Mouse (Mus musculus) c-Kit-positive CD71-negative TER-119-negative erythroid progenitor cells, embryonic 14.5 days (primary cell): ENCODE results near the gene 4931406P16Rik.

ENCODE experiments used
- DNase-seq: peaks from one replicate; pipeline ENCODE4 v3.0.0-alpha.2; 2013; ENCODE audit warnings: low read depth

4931406P16Rik gene

GRCm38 (mm10) chr7:34246870-34247499, 66.4 kb downstream of the 4931406P16Rik start:
- DNase-seq: no peak

DNA sequence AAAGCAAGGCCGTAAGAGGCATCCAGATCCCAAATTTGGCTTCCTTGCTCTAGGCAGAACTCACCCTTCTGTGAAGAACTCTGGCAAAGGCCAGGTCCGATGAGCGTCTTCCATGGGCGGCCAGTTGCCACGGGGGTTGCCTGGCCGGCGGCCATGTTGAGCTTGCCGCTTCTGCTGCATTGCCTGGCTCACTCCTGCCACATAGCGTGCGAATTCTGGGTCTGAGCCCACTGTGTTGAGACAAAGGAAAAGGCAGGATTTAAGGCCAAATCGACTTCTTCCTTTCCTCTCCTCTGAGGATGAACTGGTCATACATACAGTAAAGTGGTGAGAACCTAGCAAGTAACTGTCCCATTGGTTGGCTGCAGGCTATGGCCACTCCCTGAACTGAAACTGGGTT, 71.2 kb downstream of the 4931406P16Rik start:
- no peak for DNase-seq

DNA sequence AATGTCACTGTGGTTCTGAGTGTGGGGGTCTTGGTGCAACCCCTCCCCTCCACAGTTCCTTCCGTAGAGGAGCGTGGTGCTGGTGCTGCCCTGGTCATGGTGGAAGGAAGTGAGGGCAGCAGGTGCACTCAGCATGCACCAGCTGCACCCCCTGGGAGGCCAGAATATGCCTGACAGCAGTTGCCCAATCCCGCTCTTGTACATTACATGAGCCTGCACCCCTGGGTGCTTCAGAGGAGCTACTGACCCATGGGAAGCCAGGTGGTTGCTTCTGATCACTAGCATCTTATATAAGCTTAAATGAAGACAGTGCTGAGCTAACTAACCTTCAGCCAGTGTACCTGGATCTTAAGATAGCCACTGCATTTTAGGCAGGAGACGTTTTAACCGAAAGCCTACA, 75.3 kb downstream of the 4931406P16Rik start:
- no peak for DNase-seq

DNA sequence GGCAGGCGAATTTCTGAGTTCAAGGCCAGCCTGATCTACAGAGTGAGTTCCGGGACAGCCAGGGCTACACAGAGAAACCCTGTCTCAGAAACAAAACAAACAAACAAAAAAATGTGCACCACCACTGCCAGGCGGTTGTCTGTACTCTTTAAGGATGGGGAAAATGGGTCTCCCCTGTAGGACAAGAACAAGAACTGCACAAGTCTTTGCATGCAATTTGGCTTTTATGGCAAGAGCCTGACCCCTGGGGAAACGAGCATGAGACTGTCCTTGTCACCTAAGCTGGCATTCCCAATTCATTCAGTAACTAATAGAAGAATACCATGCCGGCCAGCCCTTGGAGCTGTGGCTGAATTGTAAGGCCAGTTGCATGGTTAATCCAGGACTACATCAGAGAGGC, 77.7 kb downstream of the 4931406P16Rik start:
- DNase-seq: no peak

DNA sequence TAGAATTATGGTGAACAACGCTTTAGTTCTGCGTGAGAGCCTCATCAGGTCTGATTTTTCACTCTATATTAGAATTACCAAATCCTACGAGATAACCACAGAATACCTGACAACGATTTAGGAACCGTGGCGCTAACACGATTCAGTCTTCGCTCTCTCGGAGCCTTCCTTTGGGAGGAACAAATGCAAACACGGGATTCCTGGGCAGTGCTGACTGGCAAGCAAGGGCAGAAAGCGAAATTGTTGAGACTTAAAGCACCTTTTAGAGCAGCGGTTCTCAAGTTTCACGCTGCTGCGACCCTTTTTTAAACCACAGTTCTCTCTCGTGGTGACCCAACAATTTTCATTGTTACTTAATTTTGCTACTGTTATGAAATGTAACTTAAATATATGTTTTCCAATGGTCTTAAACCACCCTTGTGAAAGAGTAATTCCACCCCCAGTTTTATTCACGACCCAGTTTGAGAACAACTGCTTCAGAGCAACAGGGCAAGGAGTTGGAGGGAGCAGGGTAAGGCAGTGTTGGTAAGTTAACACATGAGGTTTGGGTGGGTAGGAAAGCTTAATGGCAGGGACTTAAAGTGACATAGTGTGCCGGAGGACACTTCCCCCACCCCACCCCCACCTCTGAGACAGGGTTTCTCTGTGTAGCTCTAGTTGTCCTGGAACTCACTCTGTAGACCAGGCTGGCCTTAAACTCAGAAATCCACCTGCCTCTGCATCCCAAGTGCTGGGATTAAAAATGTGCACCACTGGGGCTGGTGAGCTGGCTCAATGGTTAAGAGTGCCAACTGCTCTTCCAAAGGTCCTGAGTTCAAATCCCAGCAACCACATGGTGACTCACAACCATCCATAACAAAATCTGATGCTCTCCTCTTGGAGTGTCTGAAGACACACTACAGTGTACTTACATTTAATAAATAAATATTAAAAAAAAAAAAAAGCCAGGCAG, 78.5 kb downstream of the 4931406P16Rik start:
- no peak for DNase-seq

- DNase-seq: peak; percentile 95
Observed at GRCm38 (mm10) chr7:34233909-34234609, 79.3 kb downstream of the 4931406P16Rik start.

GRCm38 (mm10) chr7:34232785-34233725, 80.3 kb downstream of the 4931406P16Rik start:
- DNase-seq: no peak

DNA sequence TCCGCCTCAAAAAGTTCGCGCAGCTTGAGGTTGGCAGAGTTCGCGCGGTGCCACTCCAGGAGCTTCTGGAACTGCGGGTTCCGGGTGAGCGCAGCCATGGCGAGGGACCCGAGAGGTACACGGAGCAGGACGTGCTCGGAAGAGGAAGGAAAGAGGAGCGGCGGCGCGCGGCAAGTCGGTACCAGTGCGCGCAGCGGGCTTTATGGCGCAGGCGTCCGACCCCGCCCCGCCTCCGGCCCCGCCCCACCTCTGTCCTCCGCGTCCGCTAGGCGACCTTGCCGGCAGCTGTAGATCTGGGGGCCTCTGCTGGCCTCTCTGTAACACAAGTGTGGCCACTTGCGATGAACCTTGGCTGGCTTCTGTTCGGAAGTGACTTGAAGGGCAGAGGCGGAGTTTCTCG, 83.2 kb downstream of the 4931406P16Rik start, which contains the start of gene Gpi1:
TSS of gene Gpi1 (minus strand) at position 221 of the 400 bp plus-strand sequence.
- DNase-seq: peak; percentile 75

DNA sequence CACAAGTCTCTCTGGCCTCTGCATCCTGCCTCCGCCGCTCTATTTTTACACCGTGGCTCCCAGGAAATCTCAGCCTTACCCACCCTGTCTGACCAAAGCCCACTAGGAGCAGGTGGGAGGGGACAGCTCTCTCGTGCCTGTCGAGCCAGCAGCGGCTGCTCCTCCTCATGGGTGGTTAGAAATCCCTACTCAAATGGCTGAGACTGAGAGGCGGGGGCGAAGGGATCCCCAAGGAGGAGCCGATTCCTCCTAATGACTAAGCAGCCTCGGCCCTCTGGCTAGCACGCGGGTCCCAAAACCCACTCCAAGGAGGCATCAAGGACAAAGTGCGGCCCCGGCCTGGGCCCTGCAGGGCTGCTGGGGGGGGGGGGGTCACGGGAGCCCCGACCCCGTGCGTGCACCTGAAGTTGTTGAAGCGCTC, 83.7 kb downstream of the 4931406P16Rik start:
- no peak for DNase-seq

DNA sequence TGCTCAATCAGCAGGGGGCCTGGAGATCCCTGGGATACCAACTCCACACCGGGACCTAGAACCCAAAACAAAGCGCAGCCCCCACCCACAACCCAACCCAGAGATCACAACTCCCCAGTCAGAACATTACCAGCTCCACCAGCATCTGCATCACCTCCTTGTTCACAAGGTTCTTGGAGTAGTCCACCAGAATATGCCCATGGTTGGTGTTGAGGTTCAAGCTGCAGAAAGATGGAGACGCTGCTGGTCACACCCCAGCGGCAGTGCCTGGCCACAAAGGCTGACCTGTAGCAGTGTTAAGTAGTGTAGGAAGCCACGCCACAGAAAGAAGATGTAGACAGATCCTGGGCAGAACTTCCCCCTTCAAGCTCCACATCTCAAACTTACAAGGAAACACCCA, 84.2 kb downstream of the 4931406P16Rik start:
- no peak for DNase-seq

DNA sequence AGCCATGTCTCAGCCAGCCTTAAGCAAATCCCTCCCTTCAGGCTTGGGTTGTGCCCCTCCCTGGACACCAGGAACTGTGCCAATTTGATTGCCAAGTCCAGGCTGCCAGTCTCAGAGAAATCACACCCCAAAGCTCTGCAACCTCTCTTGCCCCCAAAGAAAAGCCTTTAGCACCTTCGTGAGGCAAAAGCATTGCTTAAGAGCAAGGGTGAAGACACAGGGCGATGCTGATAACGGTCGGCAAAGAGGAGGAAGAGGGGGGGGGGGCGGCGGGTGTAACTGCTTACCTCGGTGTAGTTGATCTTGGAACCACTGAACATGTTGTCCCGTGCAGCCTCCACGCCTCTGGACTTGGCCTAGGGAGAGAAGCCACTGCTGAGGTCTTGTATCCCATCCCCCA, 84.7 kb downstream of the 4931406P16Rik start:
- no peak for DNase-seq

DNA sequence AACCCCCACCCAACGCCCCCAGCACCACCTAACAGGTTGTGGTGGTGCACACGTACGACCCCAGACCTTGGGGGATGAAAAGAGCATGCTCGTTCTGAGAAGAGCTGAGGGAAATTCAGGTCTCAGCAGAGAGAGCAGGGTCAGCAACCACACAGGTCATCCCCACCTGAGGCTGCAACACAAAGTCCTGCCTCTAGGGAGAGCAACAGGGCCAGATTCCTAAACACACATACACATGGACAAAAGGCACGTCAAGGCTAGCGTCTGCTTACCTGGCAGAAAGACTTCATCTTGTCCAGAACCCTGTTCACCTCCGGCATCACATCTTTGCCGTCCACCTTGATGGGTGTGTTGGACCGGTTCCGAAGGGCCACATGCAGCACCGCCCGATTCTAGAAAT, 86.5 kb downstream of the 4931406P16Rik start:
- no peak for DNase-seq

- DNase-seq: no peak
Observed at GRCm38 (mm10) chr7:34226086-34226485, 87.3 kb downstream of the 4931406P16Rik start.

DNA sequence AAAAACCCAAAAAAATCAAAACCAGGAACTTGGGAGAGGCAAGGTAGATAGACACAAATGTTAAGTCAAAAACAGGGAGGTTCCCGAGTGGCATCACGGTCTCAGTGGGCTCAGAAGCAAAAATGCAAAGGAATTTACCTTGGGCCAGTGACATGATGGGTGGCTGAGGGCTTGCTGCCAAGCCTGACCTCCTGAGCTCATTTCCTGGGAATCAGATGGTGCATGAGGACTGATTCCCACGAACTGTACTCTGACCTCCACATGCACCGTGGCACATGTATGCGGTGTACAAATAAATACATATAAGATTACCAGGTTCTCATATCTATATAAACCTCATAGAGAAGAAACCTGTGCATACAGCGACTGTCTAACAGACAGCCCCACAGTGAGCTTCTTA, 89.0 kb downstream of the 4931406P16Rik start:
- DNase-seq: no peak

GRCm38 (mm10) chr7:34222340-34222739, 91.0 kb downstream of the 4931406P16Rik start:
- DNase-seq: no peak

- DNase-seq: no peak
Observed at GRCm38 (mm10) chr7:34221594-34222250, 91.6 kb downstream of the 4931406P16Rik start.

DNA sequence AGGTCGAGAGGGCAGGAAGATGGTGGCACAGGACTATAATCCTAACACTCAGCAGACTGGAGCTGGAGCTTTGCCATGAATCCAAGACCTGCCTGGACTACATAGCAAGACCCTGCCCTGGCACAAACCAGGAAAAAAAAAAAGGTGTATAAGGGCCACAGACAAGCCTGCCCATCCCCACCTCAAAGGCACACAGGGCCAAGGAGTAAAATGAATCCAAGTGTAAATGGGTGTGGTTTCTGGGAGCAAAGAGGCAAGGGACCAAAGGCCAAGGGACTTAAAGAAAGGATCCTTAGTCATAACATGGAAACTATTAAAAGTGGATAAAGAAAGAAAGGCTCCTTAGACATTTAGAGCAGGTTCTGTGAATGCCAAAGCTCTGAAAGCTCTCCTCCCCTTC, 94.9 kb downstream of the 4931406P16Rik start:
- no peak for DNase-seq

- DNase-seq: no peak
Observed at GRCm38 (mm10) chr7:34216474-34216873, 96.9 kb downstream of the 4931406P16Rik start.

- DNase-seq: no peak
Observed at GRCm38 (mm10) chr7:34215481-34215880, 97.9 kb downstream of the 4931406P16Rik start.

GRCm38 (mm10) chr7:34214644-34215043, 98.7 kb downstream of the 4931406P16Rik start:
- no peak for DNase-seq

DNA sequence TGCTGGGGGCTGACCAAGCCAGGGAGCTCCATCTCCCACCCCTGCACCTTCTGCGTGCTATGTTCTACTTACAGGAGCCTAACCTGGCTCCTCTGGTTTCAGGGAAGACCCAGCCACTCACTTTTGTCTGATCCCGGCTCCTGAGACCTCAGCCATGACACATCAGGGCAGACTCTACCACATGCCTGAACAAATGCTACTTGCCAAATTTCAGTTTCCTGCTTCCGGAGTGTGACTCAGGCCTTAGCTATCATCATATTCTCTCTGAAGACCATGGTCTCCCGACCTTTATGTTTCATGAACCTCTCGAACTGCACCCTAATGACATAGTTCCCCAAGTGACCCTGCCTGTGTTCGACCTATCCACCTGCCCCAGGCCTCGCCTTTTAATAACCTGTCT, 100.1 kb downstream of the 4931406P16Rik start:
- no peak for DNase-seq
